Mouse (Mus musculus) heart, embryonic 14.5 days (tissue): ENCODE data around the gene Pop7. TPM values are rescaled to one million over a fixed set of nuclear protein-coding genes. Genes with fewer than 3 reads are reported as not detected.

ENCODE experiments used
- ATAC-seq: fragments of 200-750 bp; cut with Nextera tagmentation; 2 replicates; pipeline ENCODE4 v1.8.0; 2017; ENCODE audit warnings: low read depth, moderate TSS enrichment; ENCODE audit not compliant: insufficient number of reproducible peaks, insufficient read depth, low FRiP score
- H3K27ac ChIP-seq, 2 experiments: fragments of 200-500 bp in 1 of 2; fragments of 300-500 bp in 1 of 2; sonication (generic) in 1 of 2; replicated peaks in 1 of 2; 2 replicates each; pipeline ENCODE4 v1.5.1; 2012 to 2014; ENCODE audit warnings: low read depth in 2 of 2, low read length in 2 of 2, control low read depth in 1 of 2, mild to moderate bottlenecking in 1 of 2, mixed read lengths in 1 of 2; ENCODE audit not compliant: control insufficient read depth in 1 of 2, insufficient read depth in 1 of 2
- H3K27me3 ChIP-seq: fragments of 300-500 bp; sonication (generic); 2 replicates; pipeline ENCODE4 v1.6.1; 2014; ENCODE audit warnings: mild to moderate bottlenecking, low read length, control low read depth; ENCODE audit not compliant: control insufficient read depth, insufficient read depth
- H3K36me3 ChIP-seq: fragments of 300-500 bp; sonication (generic); 2 replicates; pipeline ENCODE4 v1.6.1; 2014; ENCODE audit warnings: mild to moderate bottlenecking, control low read depth, low read length, mixed read lengths; ENCODE audit not compliant: control insufficient read depth, insufficient read depth
- H3K4me1 ChIP-seq, 2 experiments: fragments of 200-500 bp in 1 of 2; fragments of 300-500 bp in 1 of 2; sonication (generic) in 1 of 2; 2 replicates each; pipeline ENCODE4 v1.6.1; 2012 to 2014; ENCODE audit warnings: low read length in 2 of 2, control low read depth in 1 of 2, mixed read lengths in 1 of 2; ENCODE audit not compliant: control insufficient read depth in 2 of 2, insufficient read depth in 2 of 2
- H3K4me2 ChIP-seq: fragments of 300-500 bp; sonication (generic); 2 replicates; pipeline ENCODE4 v1.6.1; 2014; ENCODE audit warnings: mild to moderate bottlenecking, low read length
- H3K4me3 ChIP-seq, 2 experiments: fragments of 200-500 bp in 1 of 2; fragments of 300-500 bp in 1 of 2; sonication (generic) in 1 of 2; 2 replicates each; pipeline ENCODE4 v1.5.1; 2012 to 2014; ENCODE audit warnings: low read length in 2 of 2, mild to moderate bottlenecking in 2 of 2, control low read depth in 1 of 2, low read depth in 1 of 2, moderate library complexity in 1 of 2; ENCODE audit not compliant: control insufficient read depth in 1 of 2, insufficient read depth in 1 of 2
- H3K9ac ChIP-seq: fragments of 300-500 bp; sonication (generic); 2 replicates; pipeline ENCODE4 v1.6.1; 2014; ENCODE audit warnings: mild to moderate bottlenecking, low read length
- H3K9me3 ChIP-seq: fragments of 300-500 bp; sonication (generic); 2 replicates; pipeline ENCODE4 v1.6.1; 2016; ENCODE audit warnings: low read length, control low read depth; ENCODE audit not compliant: control insufficient read depth
- WGBS: fragments of 180-500 bp; shearing (Covaris S2); extraction: QIAGEN DNeasy Blood & Tissue Kit; methylation state at CpG from one replicate; pipeline ENCODE4 v1.1.7; 2014; 5-methylcytosine and 5-hydroxymethylcytosine counted together
- polyA plus RNA-seq: library from polyadenylated mRNA; unstranded; fragments of >200 nt; fragmentation: Nextera tagmentation; extraction: Ambion mirVana; gene quantifications from 2 replicates; pipeline ENCODE4 v1.2.1, GENCODE M21; 2014

Pop7 gene
- polyA plus RNA-seq, 1 experiment from 2014 or later, result 49.8 TPM

DNA sequence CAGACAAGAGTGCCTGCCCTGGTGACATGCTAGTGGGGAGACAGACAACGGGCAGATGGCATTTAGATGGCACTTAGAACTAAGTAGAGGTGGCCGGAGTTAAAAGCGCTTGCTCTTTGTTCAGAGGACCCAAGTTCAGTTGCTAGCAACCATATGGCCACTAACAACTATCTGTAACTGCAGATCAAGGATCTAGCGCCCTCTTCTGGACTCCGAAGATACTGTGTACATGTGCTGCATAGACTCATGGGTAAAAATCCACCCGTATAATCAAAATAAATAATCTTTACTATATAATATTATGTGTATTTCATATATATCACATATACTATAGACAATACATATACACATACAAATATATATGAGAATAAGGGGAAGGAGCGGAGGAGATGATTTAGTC, 14.7 kb downstream of the Pop7 start:
- no peak for ATAC-seq
- H3K36me3 ChIP-seq, result no peaks in the 10 kb centered on the region
- H3K27me3 ChIP-seq, result peaks cover 44% of the 10 kb centered on the region
- no peak overlapping the region for H3K4me2 ChIP-seq
- no peak overlapping the region for H3K4me3 ChIP-seq
- WGBS, result 80% methylated on average over 7 of the region's 7 CpGs
- no peak overlapping the region for H3K9ac ChIP-seq
- H3K9me3 ChIP-seq, result no peaks in the 10 kb centered on the region
- peaks cover 0 to 2% of the 10 kb centered on the region in 2 experiments; a peak in 1 of 4 replicates for H3K4me1 ChIP-seq
- no peak overlapping the region for H3K27ac ChIP-seq

DNA sequence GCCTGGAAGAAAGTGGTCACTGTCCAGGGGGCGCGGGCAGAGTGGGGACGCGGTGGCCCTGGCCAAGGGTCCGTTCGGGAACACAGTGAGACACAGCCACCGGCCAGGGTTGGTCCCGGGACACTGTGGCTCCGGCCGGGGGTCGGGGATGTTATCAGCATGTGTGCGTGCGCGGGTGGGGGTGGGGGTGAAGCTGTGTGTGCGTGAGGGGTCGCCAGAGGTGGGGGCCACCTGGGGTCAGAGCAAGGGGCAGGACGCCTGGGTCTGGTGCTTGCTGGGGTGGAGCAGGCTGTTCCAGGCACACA, 16.5 kb downstream of the Pop7 start:
- 3% methylated on average over 17 of the region's 17 CpGs for WGBS
- ATAC-seq, result no peak
- no peak overlapping the region for H3K9ac ChIP-seq

DNA sequence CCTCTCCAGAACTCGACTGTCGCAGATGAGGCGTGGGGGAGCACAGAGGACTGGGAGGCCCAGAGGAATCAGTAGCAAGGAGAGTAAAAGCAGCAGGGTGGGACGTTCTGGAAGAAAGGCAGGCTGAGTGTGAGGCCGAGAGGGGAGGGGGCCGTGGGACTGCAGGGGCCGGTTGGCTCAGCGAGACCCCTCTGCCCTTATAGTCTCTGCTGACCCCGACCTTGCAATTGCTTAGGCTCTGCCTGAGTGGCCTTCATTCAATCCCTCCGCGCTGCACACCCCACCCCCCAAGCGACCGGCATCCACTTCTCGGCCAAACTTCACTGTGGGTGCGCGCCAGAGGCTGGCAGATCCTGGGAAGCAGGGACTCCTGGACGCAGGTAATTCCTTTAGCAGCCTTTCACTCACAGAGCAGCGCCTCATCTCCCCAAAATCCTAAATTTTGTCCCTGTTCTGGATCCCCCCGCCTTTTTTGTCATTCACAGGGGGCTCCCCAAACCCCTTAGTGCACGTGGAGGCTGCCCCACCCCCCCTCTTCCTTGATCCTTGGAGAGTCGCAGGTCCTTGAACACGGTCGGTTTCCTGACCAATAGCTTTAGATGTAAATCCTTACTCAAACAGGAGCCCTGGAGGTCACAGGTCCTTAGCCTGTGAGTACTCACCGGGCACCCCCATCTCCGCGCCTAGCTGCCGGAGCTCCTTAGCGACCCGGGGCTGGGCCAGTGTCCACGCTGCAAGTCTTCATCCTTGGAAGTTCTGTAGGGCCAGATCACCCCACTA, 17.1 kb downstream of the Pop7 start:
- no peak overlapping the region for H3K9ac ChIP-seq
- peak overlapping the region in 1 of 2 experiments; percentile 9; a peak in 1 of 4 replicates for H3K4me3 ChIP-seq
- peaks cover 0 to 4% of the 10 kb centered on the region in 2 experiments; a peak in 1 of 4 replicates for H3K4me1 ChIP-seq
- H3K27me3 ChIP-seq, result peaks cover 44% of the 10 kb centered on the region
- no peak overlapping the region for H3K27ac ChIP-seq
- no peaks in the 10 kb centered on the region for H3K36me3 ChIP-seq
- H3K9me3 ChIP-seq, result no peaks in the 10 kb centered on the region
- peak overlapping the region; percentile 44 for H3K4me2 ChIP-seq
- 10% methylated on average over 30 of the region's 30 CpGs for WGBS
- ATAC-seq, result no peak

More for the DNA sequence above, 16.5 kb downstream of the Pop7 start:
- Histone ChIP-seq H3K4me3 (peak overlapping the region in 1 of 2 experiments; percentile 9; a peak in 1 of 4 replicates), H3K36me3 (no peaks in the 10 kb centered on the region), H3K9me3 (no peaks in the 10 kb centered on the region), H3K27me3 (peaks cover 44% of the 10 kb centered on the region), H3K4me1 (peaks cover 0 to 4% of the 10 kb centered on the region in 2 experiments; a peak in 1 of 4 replicates), H3K4me2 (peak overlapping the region; percentile 44), H3K27ac (no peak overlapping the region)

DNA sequence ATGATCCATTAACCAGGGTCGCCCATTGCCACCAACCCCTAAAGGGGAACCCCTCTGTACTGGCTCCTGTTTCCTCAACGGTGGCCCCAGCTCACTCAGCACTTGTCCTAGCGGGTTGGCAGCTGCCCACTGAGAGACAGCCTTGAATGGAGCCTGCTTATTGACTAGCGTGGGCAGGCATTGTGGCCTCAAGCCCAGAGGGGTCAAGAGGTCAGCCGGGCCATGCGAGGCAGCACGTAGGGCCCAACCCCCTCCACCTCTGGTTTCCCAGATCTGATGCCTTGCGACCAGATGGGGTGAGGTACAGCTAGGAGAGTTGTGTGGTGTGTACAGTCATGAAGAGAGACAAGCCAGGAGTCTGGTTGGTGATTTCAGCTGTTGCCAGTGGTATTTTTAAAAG, 20.4 kb downstream of the Pop7 start:
- Histone ChIP-seq H3K4me3 (no peak overlapping the region), H3K36me3 (no peaks in the 10 kb centered on the region), H3K27me3 (peaks cover 37% of the 10 kb centered on the region), H3K27ac (no peak overlapping the region), H3K4me1 (peaks cover 0 to 4% of the 10 kb centered on the region in 2 experiments; a peak in 1 of 4 replicates), H3K4me2 (no peak overlapping the region), H3K9ac (no peak overlapping the region), H3K9me3 (no peaks in the 10 kb centered on the region)
- WGBS, result 49% methylated on average over 8 of the region's 8 CpGs
- ATAC-seq, result no peak

- H3K9me3 ChIP-seq, result no peaks in the 10 kb centered on the region
- ATAC-seq, result no peak
- no peak overlapping the region for H3K9ac ChIP-seq
- H3K27ac ChIP-seq, result no peak overlapping the region
- H3K4me2 ChIP-seq, result no peak overlapping the region
- H3K27me3 ChIP-seq, result peaks cover 29% of the 10 kb centered on the region
- no peaks in the 10 kb centered on the region for H3K36me3 ChIP-seq
- peaks cover 0 to 4% of the 10 kb centered on the region in 2 experiments; a peak in 1 of 4 replicates for H3K4me1 ChIP-seq
- no peak overlapping the region for H3K4me3 ChIP-seq
These were observed 21.2 kb downstream of the Pop7 start for GRCm38 (mm10) chr5:137481138-137481537.

GRCm38 (mm10) chr5:137476964-137477363, 25.4 kb downstream of the Pop7 start, which contains the start of gene Zan:
Zan (minus strand) TSS chr5:137477064.
- no peak within 1 kb of the TSS for H3K9ac ChIP-seq
- no peaks in the 10 kb centered on the region for H3K27me3 ChIP-seq
- 78% methylated on average over 5 of the region's 5 CpGs for WGBS
- H3K4me1 ChIP-seq, result peaks cover 0 to 2% of the 10 kb centered on the region in 2 experiments; a peak in 1 of 4 replicates
- no peaks in the 10 kb centered on the region for H3K9me3 ChIP-seq
- no peak within 1 kb of the TSS for H3K27ac ChIP-seq
- ATAC-seq, result no peak
- no peak within 1 kb of the TSS for H3K4me3 ChIP-seq
- no peaks in the 10 kb centered on the region for H3K36me3 ChIP-seq
- H3K4me2 ChIP-seq, result no peak within 1 kb of the TSS

DNA sequence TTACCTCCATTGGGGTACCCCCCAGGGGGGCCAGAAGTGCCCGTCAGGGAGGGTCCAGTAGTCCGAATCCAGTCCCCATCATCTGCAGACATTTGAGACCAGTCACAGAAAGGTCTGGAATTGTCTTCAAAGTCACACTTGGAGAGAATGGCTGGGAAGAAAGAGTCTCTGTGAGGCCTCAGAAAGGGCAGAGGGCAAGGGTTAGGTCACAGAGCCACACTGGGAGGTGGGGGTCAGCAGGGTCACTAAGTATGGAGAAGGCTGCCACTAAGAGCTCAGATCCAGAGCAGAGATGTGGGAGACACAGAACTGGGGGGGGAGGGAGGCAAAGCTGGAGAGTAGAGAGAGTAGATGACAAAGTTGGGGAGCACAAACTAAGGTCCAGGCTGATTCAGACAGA, 28.0 kb downstream of the Pop7 start:
- WGBS, result 43% methylated on average over 2 of the region's 2 CpGs
- Histone ChIP-seq H3K4me3 (no peak overlapping the region), H3K27me3 (no peaks in the 10 kb centered on the region), H3K9me3 (no peaks in the 10 kb centered on the region), H3K36me3 (no peaks in the 10 kb centered on the region), H3K4me1 (no peaks in the 10 kb centered on the region), H3K9ac (no peak overlapping the region), H3K27ac (no peak overlapping the region), H3K4me2 (no peak overlapping the region)
- no peak for ATAC-seq
